Mouse (Mus musculus): ENCODE data around the gene Akirin2. TPM values are rescaled to one million over a fixed set of nuclear protein-coding genes. Genes with fewer than 3 reads are reported as not detected.
A peak's percentile ranks its signal among the peaks of the same experiment; 100 is the strongest.

Akirin2 gene
- total and polyA plus RNA-seq, 2 experiments from 2014 or later = 82.1 to 82.5 TPM

DNA sequence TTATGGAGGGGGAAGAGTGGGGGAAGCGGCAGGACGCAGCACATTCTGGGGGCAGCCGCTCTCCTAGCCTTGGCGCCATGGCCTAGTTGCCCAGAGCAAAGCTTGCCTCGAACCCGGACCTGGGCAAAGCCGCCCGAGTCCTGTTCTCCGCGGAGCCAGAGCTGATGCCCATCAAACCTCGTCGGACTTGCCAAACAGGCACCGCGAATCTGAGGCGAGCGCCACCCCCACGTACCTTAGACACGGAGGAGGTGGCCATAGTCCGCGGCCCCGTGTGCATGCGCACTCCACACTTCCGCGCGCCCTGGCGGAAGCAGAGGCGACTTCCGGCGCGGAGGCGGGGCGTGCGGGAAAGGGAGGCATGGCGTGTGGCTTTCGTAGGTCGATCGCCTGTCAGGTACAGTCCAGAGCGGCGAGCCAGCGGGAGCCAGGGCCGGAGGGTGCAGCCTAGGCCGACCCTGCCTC, 63.9 kb downstream of the Akirin2 start, which contains the start of the genes Orc3 and Rars2:
Gene Orc3 (minus strand): TSS at position 315 of the 465 bp plus-strand sequence.
Gene Rars2 (plus strand): TSS at position 328 of the 465 bp plus-strand sequence.
- peak; percentile 59 for TF ChIP-seq CTCF (IDR thresholded peaks at IDR 0.05; ENCODE audit: low read depth)
- Histone ChIP-seq H3K4me3 (ENCODE audit: low read length) (peak within 1 kb of the TSS; percentile 65), H3K9me3 (ENCODE audit: low read length) (no peaks in the 10 kb centered on the region), H3K4me2 (ENCODE audit: low read depth, low read length) (peak within 1 kb of the TSS; percentile 82), H3K27ac (peak within 1 kb of the TSS; percentile 88), H3K36me3 (ENCODE audit: insufficient read depth, low read length) (0 out of 2 replicates have a peak, but pooled peaks cover 2% of the 10 kb centered on the region), H3K27me3 (ENCODE audit: insufficient read depth, low read length) (no peaks in the 10 kb centered on the region), H3K9ac (replicated peaks; ENCODE audit: low read length) (peak within 1 kb of the TSS; percentile 73), H3K4me1 (ENCODE audit: insufficient read depth, low read length) (peaks cover 17% of the 10 kb centered on the region)
- WGBS = 0% methylated on average over 42 of the region's 42 CpGs
- DNase-seq (ENCODE audit: low spot score) = peak; percentile 95
- ATAC-seq = peak; percentile 99

DNA sequence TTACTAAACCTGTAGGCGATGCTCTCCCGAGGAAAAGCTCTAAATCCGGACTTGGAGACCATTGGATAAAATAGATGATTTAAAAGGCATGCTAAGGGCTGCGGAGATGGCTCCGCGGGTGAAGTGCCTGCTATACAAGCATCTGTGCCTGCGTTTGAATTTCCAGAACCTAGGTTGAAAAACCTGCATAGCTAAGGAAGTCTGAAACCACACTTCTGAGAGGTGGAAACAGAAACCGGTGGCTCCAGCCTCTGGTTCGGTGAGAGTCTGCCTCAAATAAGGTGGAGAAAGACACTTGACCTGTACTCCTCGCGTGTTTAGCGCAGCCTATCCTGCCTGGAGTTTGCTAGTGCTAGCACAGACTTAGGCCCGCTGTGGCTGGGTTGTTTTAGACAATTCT, 64.6 kb downstream of the Akirin2 start:
- 2% methylated on average over 13 of the region's 13 CpGs for WGBS
- peak overlapping the region; percentile 73 for H3K9ac ChIP-seq (replicated peaks; ENCODE audit: low read length)
- no peak for TF ChIP-seq CTCF (IDR thresholded peaks at IDR 0.05; ENCODE audit: low read depth)
- H3K9me3 ChIP-seq (ENCODE audit: low read length) = no peaks in the 10 kb centered on the region
- H3K27me3 ChIP-seq (ENCODE audit: insufficient read depth, low read length) = no peaks in the 10 kb centered on the region
- H3K4me1 ChIP-seq (ENCODE audit: insufficient read depth, low read length) = peaks cover 17% of the 10 kb centered on the region
- peak overlapping the region; percentile 88; the same call in 1 of the 2 replicates for H3K27ac ChIP-seq
- ATAC-seq = peak; percentile 12; the same call in 1 of the 2 replicates
- peak; percentile 41 for DNase-seq (ENCODE audit: low spot score)
- no peaks in the 10 kb centered on the region for H3K36me3 ChIP-seq (ENCODE audit: insufficient read depth, low read length)
- H3K4me2 ChIP-seq (ENCODE audit: low read depth, low read length) = peak overlapping the region; percentile 82
- H3K4me3 ChIP-seq (ENCODE audit: low read length) = peak overlapping the region; percentile 65

DNA sequence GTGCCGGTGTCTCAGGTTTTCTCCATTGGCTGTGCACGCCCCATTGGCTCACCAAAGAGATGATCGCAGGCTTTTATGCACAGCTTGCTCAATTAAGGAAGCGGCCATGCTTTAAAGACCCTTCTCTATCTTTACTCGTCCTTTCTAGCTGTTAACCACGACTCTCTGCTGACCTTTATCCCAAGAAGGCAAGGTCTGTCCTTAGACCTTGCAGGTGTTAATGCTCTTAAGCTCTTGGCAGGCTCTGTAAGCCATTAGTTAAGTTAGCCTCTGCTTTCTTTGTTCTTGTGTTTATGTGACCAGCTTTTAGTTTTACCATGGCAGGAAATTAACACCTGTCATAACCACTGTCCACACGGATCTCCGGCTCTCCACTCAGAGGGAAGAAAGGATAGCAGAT, 65.4 kb downstream of the Akirin2 start:
- ATAC-seq = no peak
- Histone ChIP-seq H3K36me3 (ENCODE audit: insufficient read depth, low read length) (no peaks in the 10 kb centered on the region), H3K27ac (peak overlapping the region; percentile 45; the same call in 1 of the 2 replicates), H3K4me2 (ENCODE audit: low read depth, low read length) (peak overlapping the region; percentile 82), H3K4me3 (ENCODE audit: low read length) (peak overlapping the region; percentile 65), H3K9me3 (ENCODE audit: low read length) (no peaks in the 10 kb centered on the region), H3K4me1 (ENCODE audit: insufficient read depth, low read length) (peaks cover 17% of the 10 kb centered on the region), H3K27me3 (ENCODE audit: insufficient read depth, low read length) (no peaks in the 10 kb centered on the region), H3K9ac (replicated peaks; ENCODE audit: low read length) (peak overlapping the region; percentile 73; the same call in 1 of the 2 replicates)
- 47% methylated on average over 8 of the region's 8 CpGs for WGBS
- no peak for TF ChIP-seq CTCF (IDR thresholded peaks at IDR 0.05; ENCODE audit: low read depth)
- no peak for DNase-seq (ENCODE audit: low spot score)

Other genes starting within 250 kb of the Akirin2 start
- 68.0 and 68.9 TPM in 2 replicates for gene Orc3, start 64.0 kb downstream of the Akirin2 start, total RNA-seq (2014; rRNA removed)
- 61.8 and 61.9 TPM in 2 replicates for gene Orc3, start 64.0 kb downstream of the Akirin2 start, polyA plus RNA-seq (2015; fragmentation: Nextera tagmentation; extraction: Ambion mirVana)
- gene Rars2, start 64.0 kb downstream of the Akirin2 start, total RNA-seq (2014; rRNA removed) = 11.0 and 16.8 TPM in 2 replicates
- 45.8 and 46.5 TPM in 2 replicates for gene Rars2, start 64.0 kb downstream of the Akirin2 start, polyA plus RNA-seq (2015; fragmentation: Nextera tagmentation; extraction: Ambion mirVana)
- 22.2 and 23.3 TPM in 2 replicates for gene Slc35a1, start 136.5 kb downstream of the Akirin2 start, total RNA-seq (2014; rRNA removed)
- 34.0 and 36.8 TPM in 2 replicates for gene Slc35a1, start 136.5 kb downstream of the Akirin2 start, polyA plus RNA-seq (2015; fragmentation: Nextera tagmentation; extraction: Ambion mirVana)
- 2.2 and 9.7 TPM in 2 replicates for gene Cfap206, start 179.3 kb downstream of the Akirin2 start, total RNA-seq (2014; rRNA removed)
- gene Cfap206, start 179.3 kb downstream of the Akirin2 start, polyA plus RNA-seq (2015; fragmentation: Nextera tagmentation; extraction: Ambion mirVana) = 4.8 TPM in 2 replicates
- gene Gm136, start 205.3 kb downstream of the Akirin2 start, total RNA-seq (2014; rRNA removed) = not detected in 2 replicates
- not detected in 2 replicates for gene Gm136, start 205.3 kb downstream of the Akirin2 start, polyA plus RNA-seq (2015; fragmentation: Nextera tagmentation; extraction: Ambion mirVana)
- gene Smim8, start 227.5 kb downstream of the Akirin2 start, total RNA-seq (2014; rRNA removed) = 9.2 and 9.8 TPM in 2 replicates
- gene Smim8, start 227.5 kb downstream of the Akirin2 start, polyA plus RNA-seq (2015; fragmentation: Nextera tagmentation; extraction: Ambion mirVana) = 57.4 and 58.5 TPM in 2 replicates